Mouse (Mus musculus) forelimb bud, embryonic 11.5 days (tissue): ENCODE measurements around the gene Serpina3c.
"Not testable (repeated sequence)": the region's sequence is repeated elsewhere in the genome, so short reads cannot be mapped to it uniquely, and the experiment has no call there.

Experiments used
- DNase-seq: peaks from one replicate; pipeline ENCODE4 v3.0.0-alpha.2; 2012; ENCODE audit warnings: low read depth, low spot score

The Serpina3c gene

GRCm38 (mm10) chr12:104112333-104112732 lies 41.3 kb downstream of the Serpina3c start, which contains the start of gene Serpina3a:
Serpina3a (plus strand) TSS chr12:104112724.
- DNase-seq: not testable (repeated sequence)

- no peak for DNase-seq
Measured at GRCm38 (mm10) chr12:104108507-104108906, 45.2 kb downstream of the Serpina3c start.

GRCm38 (mm10) chr12:104106919-104107318 lies 46.8 kb downstream of the Serpina3c start:
- DNase-seq: no peak

GRCm38 (mm10) chr12:104105847-104106246 lies 47.8 kb downstream of the Serpina3c start:
- no peak for DNase-seq

- DNase-seq: no peak
Measured at GRCm38 (mm10) chr12:104100768-104101167, 52.9 kb downstream of the Serpina3c start, which contains the start of gene Serpina5. Serpina5 (plus strand) TSS chr12:104101113.
